Mouse (Mus musculus) ES-Bruce4 (cell line): Measurements from ENCODE around the gene Fzd2. TPM values are rescaled to one million over a fixed set of nuclear protein-coding genes. Genes with fewer than 3 reads are reported as not detected.

Experiments used
- H3K27ac ChIP-seq: 2 replicates; pipeline ENCODE4 v1.5.1; 2012; ENCODE audit warnings: low read length, inconsistent platforms; ENCODE audit not compliant: insufficient read depth
- H3K27me3 ChIP-seq: 2 replicates; pipeline ENCODE4 v1.6.1; 2012; ENCODE audit warnings: mild to moderate bottlenecking, low read length, inconsistent platforms; ENCODE audit not compliant: control insufficient read depth, poor library complexity, insufficient read depth, severe bottlenecking
- H3K36me3 ChIP-seq: 2 replicates; pipeline ENCODE4 v1.6.1; 2012; ENCODE audit warnings: inconsistent platforms, mild to moderate bottlenecking, low read length, moderate library complexity; ENCODE audit not compliant: control insufficient read depth, poor library complexity, insufficient read depth, severe bottlenecking
- H3K4me1 ChIP-seq: one replicate; pipeline ENCODE4 v1.8.1; 2011; ENCODE audit warnings: low read length; ENCODE audit not compliant: control insufficient read depth, insufficient read depth
- H3K4me3 ChIP-seq: 2 replicates; pipeline ENCODE4 v1.5.1; 2011; ENCODE audit warnings: low read depth, mild to moderate bottlenecking, low read length
- H3K9ac ChIP-seq: 2 replicates; pipeline ENCODE4 v1.6.1; 2012; ENCODE audit warnings: low read depth, mild to moderate bottlenecking, inconsistent platforms; ENCODE audit not compliant: poor library complexity, severe bottlenecking
- H3K9me3 ChIP-seq: replicated peaks from 2 replicates; pipeline ENCODE4 v1.6.1; 2012; ENCODE audit warnings: mild to moderate bottlenecking, low read length, inconsistent platforms; ENCODE audit not compliant: control insufficient read depth, poor library complexity, insufficient read depth, severe bottlenecking
- CTCF ChIP-seq: IDR thresholded peaks from one replicate; pipeline ENCODE4 v1.8.1; 2011; ENCODE audit warnings: low read depth, low read length
- EP300 ChIP-seq: IDR thresholded peaks from 2 replicates; pipeline ENCODE4 v1.6.1; 2011; ENCODE audit warnings: low read depth, low read length; ENCODE audit not compliant: insufficient read depth
- POLR2A ChIP-seq: IDR thresholded peaks from one replicate; pipeline ENCODE4 v1.8.1; 2011; ENCODE audit warnings: low read length; ENCODE audit not compliant: insufficient read depth
- polyA plus RNA-seq: library from polyadenylated mRNA; stranded (reverse); fragments of >200 nt; gene quantifications from 2 replicates; pipeline ENCODE4 v1.2.4, GENCODE M21; 2011; ENCODE audit warnings: low read depth; ENCODE audit not compliant: missing spikeins, insufficient read depth, insufficient read length

Gene Fzd2
- polyA plus RNA-seq, 1 experiment: 30.3 TPM

GRCm38 (mm10) chr11:102580034-102580330 is 24.2 kb upstream of the Fzd2 start:
- Histone ChIP-seq H3K4me3 (peak overlapping the region; percentile 28; the same call in 1 of the 2 replicates), H3K9ac (peak overlapping the region; percentile 67), H3K9me3 (no peaks in the 10 kb centered on the region), H3K36me3 (no peaks in the 10 kb centered on the region), H3K27ac (peak overlapping the region; percentile 86), H3K27me3 (no peaks in the 10 kb centered on the region), H3K4me1 (peaks cover 14% of the 10 kb centered on the region)
- no peak for TF ChIP-seq EP300
- TF ChIP-seq POLR2A: no peak
- no peak for TF ChIP-seq CTCF

- H3K9ac ChIP-seq: peak overlapping the region; percentile 8; the same call in 1 of the 2 replicates
- no peaks in the 10 kb centered on the region for H3K36me3 ChIP-seq
- H3K4me1 ChIP-seq: peaks cover 14% of the 10 kb centered on the region
- no peaks in the 10 kb centered on the region for H3K27me3 ChIP-seq
- TF ChIP-seq POLR2A: no peak
- TF ChIP-seq EP300: no peak
- TF ChIP-seq CTCF: no peak
- peak overlapping the region; percentile 92 for H3K27ac ChIP-seq
- H3K4me3 ChIP-seq: no peak overlapping the region
- H3K9me3 ChIP-seq: no peaks in the 10 kb centered on the region
Observed at GRCm38 (mm10) chr11:102581281-102582015, 22.7 kb upstream of the Fzd2 start.

GRCm38 (mm10) chr11:102582016-102582610 is 22.1 kb upstream of the Fzd2 start:
- TF ChIP-seq CTCF: no peak
- peak; percentile 88 for TF ChIP-seq EP300
- peak overlapping the region; percentile 10; the same call in 1 of the 2 replicates for H3K4me3 ChIP-seq
- 0 out of 2 replicates have a peak, but pooled peaks cover 3% of the 10 kb centered on the region for H3K9me3 ChIP-seq
- H3K27me3 ChIP-seq: no peaks in the 10 kb centered on the region
- H3K9ac ChIP-seq: peak overlapping the region; percentile 8; the same call in 1 of the 2 replicates
- H3K4me1 ChIP-seq: peaks cover 14% of the 10 kb centered on the region
- H3K27ac ChIP-seq: peak overlapping the region; percentile 92
- H3K36me3 ChIP-seq: no peaks in the 10 kb centered on the region

- H3K4me3 ChIP-seq: no peak overlapping the region
- H3K9me3 ChIP-seq: 0 out of 2 replicates have a peak, but pooled peaks cover 3% of the 10 kb centered on the region
- no peaks in the 10 kb centered on the region for H3K36me3 ChIP-seq
- peaks cover 12% of the 10 kb centered on the region for H3K4me1 ChIP-seq
- H3K27ac ChIP-seq: peak overlapping the region; percentile 92
- TF ChIP-seq CTCF (no peak), EP300 (peak; percentile 87)
- no peaks in the 10 kb centered on the region for H3K27me3 ChIP-seq
- H3K9ac ChIP-seq: peak overlapping the region; percentile 8; the same call in 1 of the 2 replicates
Observed at GRCm38 (mm10) chr11:102582736-102583135, 21.5 kb upstream of the Fzd2 start.

DNA sequence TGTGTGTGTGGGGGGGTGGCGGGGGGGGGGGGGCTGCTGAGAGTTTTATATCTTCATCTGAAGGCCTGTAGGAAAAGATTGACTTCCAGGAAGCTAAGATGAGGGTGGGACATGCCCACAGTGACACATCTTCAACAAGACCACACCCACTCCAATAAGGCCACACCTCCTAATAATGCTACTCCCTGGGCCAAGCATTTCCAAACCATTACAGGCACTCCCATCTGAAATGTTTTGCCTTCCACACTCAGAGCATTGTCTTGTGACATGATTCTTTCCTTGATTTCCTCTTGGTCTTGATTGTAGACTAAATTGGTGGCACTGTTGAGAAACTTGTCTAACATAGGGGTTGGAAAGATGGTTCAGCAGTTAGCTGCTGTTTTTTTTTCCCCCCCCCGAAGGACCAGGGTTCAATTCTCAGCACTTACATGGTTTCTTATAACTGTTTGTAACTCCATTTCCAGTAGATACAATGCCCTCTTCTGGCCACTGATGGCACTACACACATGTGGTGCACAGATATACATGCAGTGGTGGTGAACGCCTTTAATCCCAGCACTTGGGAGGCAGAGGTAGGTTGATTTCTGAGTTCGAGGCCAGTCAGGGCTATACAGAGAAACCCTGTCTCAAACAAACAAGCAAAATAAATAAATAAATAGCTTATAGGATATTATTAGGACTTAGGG is 17.6 kb upstream of the Fzd2 start:
- no peaks in the 10 kb centered on the region for H3K36me3 ChIP-seq

DNA sequence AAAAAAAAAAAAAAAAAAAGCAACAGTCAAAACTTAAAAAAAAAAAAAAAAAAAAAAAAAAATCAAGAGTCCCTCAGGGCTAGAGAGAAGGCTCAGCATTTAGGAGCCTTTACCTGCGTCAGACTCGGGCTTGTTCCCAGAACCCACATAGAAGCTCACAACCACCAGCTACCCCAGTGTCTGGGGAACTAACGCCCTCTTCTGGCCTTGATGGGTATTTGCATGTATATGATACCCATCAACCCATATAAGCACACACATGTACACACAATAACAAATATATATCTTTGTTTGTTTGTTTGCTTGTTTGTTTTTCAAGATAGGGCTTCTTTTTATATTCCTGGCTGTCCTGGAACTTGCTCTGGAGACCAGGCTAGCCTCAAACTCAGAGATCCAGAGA is 16.6 kb upstream of the Fzd2 start:
- H3K27me3 ChIP-seq: no peaks in the 10 kb centered on the region
- H3K9me3 ChIP-seq: 0 out of 2 replicates have a peak, but pooled peaks cover 3% of the 10 kb centered on the region
- H3K4me3 ChIP-seq: no peak overlapping the region
- no peak overlapping the region for H3K27ac ChIP-seq
- no peaks in the 10 kb centered on the region for H3K36me3 ChIP-seq
- no peak overlapping the region for H3K9ac ChIP-seq
- peaks cover 2% of the 10 kb centered on the region for H3K4me1 ChIP-seq
- peak; percentile 28 for TF ChIP-seq CTCF
- TF ChIP-seq EP300: no peak
- TF ChIP-seq POLR2A: no peak

More for the DNA sequence above, 17.6 kb upstream of the Fzd2 start:
- H3K4me1 ChIP-seq: peaks cover 2% of the 10 kb centered on the region
- H3K27ac ChIP-seq: no peak overlapping the region
- 0 out of 2 replicates have a peak, but pooled peaks cover 3% of the 10 kb centered on the region for H3K9me3 ChIP-seq
- TF ChIP-seq CTCF (no peak), EP300 (no peak), POLR2A (no peak)
- H3K9ac ChIP-seq: no peak overlapping the region
- H3K27me3 ChIP-seq: no peaks in the 10 kb centered on the region
- H3K4me3 ChIP-seq: no peak overlapping the region
